Mouse (Mus musculus) monocyte, adult 59 days (primary cell): ENCODE data around the gene Rhno1. TPM values are rescaled to one million over a fixed set of nuclear protein-coding genes. Genes with fewer than 3 reads are reported as not detected.

Source experiments
- total RNA-seq, 2 experiments: library from RNA; stranded (reverse); gene quantifications; one replicate each; pipeline ENCODE4 v1.2.4; 2023

The Rhno1 gene
- total RNA-seq, result 10 to 100 TPM; 23.2 to 28.6 TPM

GRCm38 (mm10) chr6:128362381-128363006 is at the start of gene Rhno1, which contains the start of gene Foxm1:
Gene Rhno1, minus strand, starts transcription at chr6:128362911.
Gene Foxm1, plus strand, starts transcription at chr6:128362967.

GRCm38 (mm10) chr6:128398996-128399395 is 36.3 kb upstream of the Rhno1 start, which contains the start of gene Nrip2:
Gene Nrip2, plus strand, starts transcription at chr6:128399296.

GRCm38 (mm10) chr6:128375192-128375591 is 12.5 kb upstream of the Rhno1 start, which contains the start of the genes Tex52 and Gm44596:
Gene Tex52, plus strand, starts transcription at chr6:128375456.
Gene Gm44596, plus strand, starts transcription at chr6:128375503.

GRCm38 (mm10) chr6:128355726-128356416 is 6.8 kb downstream of the Rhno1 start, which contains the start of gene Tulp3:
Gene Tulp3, minus strand, starts transcription at chr6:128355851.

Other genes starting within 250 kb of the Rhno1 start
- gene Tspan9, start 219.3 kb downstream of the Rhno1 start, total RNA-seq, result 1 to 10 TPM; 6.6 to 7.1 TPM
- not detected for gene Tead4, start 62.1 kb downstream of the Rhno1 start, total RNA-seq
- gene Tulp3, start 7.1 kb downstream of the Rhno1 start, total RNA-seq, result under 1 TPM; 0.73 to 0.94 TPM
- gene Foxm1, start 56 bp upstream of the Rhno1 start, total RNA-seq, result 1 to 10 TPM; 4.0 to 6.1 TPM
- gene Tex52, start 12.5 kb upstream of the Rhno1 start, total RNA-seq, result not detected
- not detected for gene Gm44596, start 12.6 kb upstream of the Rhno1 start, total RNA-seq
- gene Nrip2, start 36.4 kb upstream of the Rhno1 start, total RNA-seq, result not detected
- 10 to 100 TPM; 13.9 to 20.6 TPM for gene Itfg2, start 62.0 kb upstream of the Rhno1 start, total RNA-seq
- 10 to 100 TPM; 45.1 to 50.7 TPM for gene Fkbp4, start 75.8 kb upstream of the Rhno1 start, total RNA-seq
- not detected for gene Pzp, start 163.8 kb upstream of the Rhno1 start, total RNA-seq
- gene A2ml1, start 218.7 kb upstream of the Rhno1 start, total RNA-seq, result not detected